ENCODE assay signal across 26 mouse cellular contexts in genomic region chr6:61876302-61876701, GRCm38 (mm10).
DNase-seq lines count a peak whose midpoint lies in the region; ATAC-seq and TF ChIP-seq lines count a peak whose summit lies in the region.
"Had no signal": no experiment of that assay in that cellular context is flagged by ENCODE, and none has a peak within 500 bp of the region (broad histone marks: within the 10 kb centered on the region; RNA-seq: fewer than 3 reads in every experiment).

No protein-coding gene starts in this region.

- TF ChIP-seq POLR2A in myocyte (IDR thresholded peaks at IDR 0.05; ENCODE audit: insufficient read length, low read depth): no peak

- peak; percentile 61; the same call in 1 of the 2 replicates for ATAC-seq in cerebellum, adult (ENCODE audit: insufficient number of reproducible peaks, low FRiP score, low TSS enrichment)
- ATAC-seq: activated CD4-positive, CD25-positive, alpha-beta regulatory T cell, adult 4 months; CD4-positive, CD25-positive, alpha-beta regulatory T cell, adult 4 months; forebrain, embryonic 14.5 days; forebrain, embryonic 16.5 days had no signal

- DNase-seq in cerebellum, adult 11-12 months: no peak
- peak; percentile 61 for DNase-seq in 3134 (ENCODE audit: extremely low read depth, insufficient read length, low spot score)
- DNase-seq in Muller cell, postnatal 12 days (ENCODE audit: inconsistent ontology term): peak; percentile 86
- DNase-seq in thymus, postnatal 36 days: no peak
- no peak for DNase-seq in right cerebral cortex, postnatal 36 days (ENCODE audit: low spot score in 2 of 2)
- DNase-seq: adrenal gland, adult 8-10 months; adrenal gland, postnatal 14 days; adrenal gland, postnatal 36 days; cerebellum, adult 18-20 months; cerebellum, adult 8-10 months; cerebellum, postnatal 10 days; cerebellum, postnatal 25 days; embryo, embryonic 11 days had no signal

- H3K79me2 ChIP-seq in myocyte (ENCODE audit: control insufficient read depth, insufficient read depth): no peaks in the 10 kb centered on the region

- no peaks in the 10 kb centered on the region for H3K36me3 ChIP-seq in myocyte (ENCODE audit: control insufficient read depth, insufficient read depth)
- H3K36me3 ChIP-seq: embryonic facial prominence, embryonic 13.5 days; embryonic facial prominence, embryonic 15.5 days; forebrain, embryonic 10.5 days; forebrain, embryonic 12.5 days; G1E had no signal

- H3K4me3 ChIP-seq in myocyte: no peak overlapping the region
- H3K4me3 ChIP-seq: embryonic facial prominence, embryonic 13.5 days; embryonic facial prominence, embryonic 15.5 days; erythroblast, embryonic 14.5 days; forebrain, embryonic 10.5 days; forebrain, embryonic 12.5 days had no signal

- H3K27me3 ChIP-seq in myocyte (ENCODE audit: control insufficient read depth, insufficient read depth, insufficient read length): no peaks in the 10 kb centered on the region
- H3K27me3 ChIP-seq: CH12.LX; embryonic facial prominence, embryonic 13.5 days; embryonic facial prominence, embryonic 15.5 days; forebrain, embryonic 12.5 days had no signal

- H3ac ChIP-seq in myocyte (ENCODE audit: control insufficient read depth, insufficient read length): no peak overlapping the region

- peak overlapping the region; percentile 39 for H3K4me2 ChIP-seq in myocyte (ENCODE audit: low read depth)
- H3K4me2 ChIP-seq: embryonic facial prominence, embryonic 13.5 days; embryonic facial prominence, embryonic 15.5 days; forebrain, embryonic 12.5 days had no signal

TF ChIP-seq in myocyte, 11 proteins besides CTCF, POLR2A, EP300 and RAD21:
- TF ChIP-seq CEBPB (IDR thresholded peaks at IDR 0.05; ENCODE audit: insufficient read depth, poor library complexity, severe bottlenecking) (0 out of 2 replicates have a peak, but pooled peaks have one; percentile 16), MAX (IDR thresholded peaks at IDR 0.05; ENCODE audit: low read depth) (no peak), USF1 (IDR thresholded peaks at IDR 0.05; ENCODE audit: low read depth) (no peak), E2F4 (IDR thresholded peaks at IDR 0.05; ENCODE audit: insufficient read depth) (no peak), SRF (IDR thresholded peaks at IDR 0.05; ENCODE audit: control insufficient read depth, insufficient read length, low read depth) (no peak), MYOD1 (IDR thresholded peaks at IDR 0.05; ENCODE audit: control insufficient read depth in 1 of 3, insufficient read length in 2 of 3, low read depth in 2 of 3) (peak in 1 of 3 experiments; percentile 5)

Comparison
In these comparisons a context has a peak if more than half of its experiments do, and no peak if none do; other contexts are left out.
1. DNase-seq: peak in 3134 (single experiment) and Muller cell, postnatal 12 days (single experiment); none in cerebellum, adult 11-12 months (single experiment), thymus, postnatal 36 days (0 of 2) and right cerebral cortex, postnatal 36 days (0 of 2).